Comparison of ENCODE assay signal across 18 mouse cellular contexts in genomic region chr11:112874239-112874638, GRCm38 (mm10).
DNase-seq lines count a peak whose midpoint lies in the region; ATAC-seq and TF ChIP-seq lines count a peak whose summit lies in the region.
"Had no signal": no experiment of that assay in that cellular context is flagged by ENCODE, and none has a peak within 500 bp of the region (broad histone marks: within the 10 kb centered on the region; RNA-seq: fewer than 3 reads in every experiment).

No protein-coding gene starts in this region.

- H3K27me3 ChIP-seq in forebrain, embryonic 11.5 days (ENCODE audit: control insufficient read depth, insufficient read depth, low read length) = no peaks in the 10 kb centered on the region
- H3K27me3 ChIP-seq in forebrain, embryonic 14.5 days (replicated peaks; ENCODE audit: control insufficient read depth, insufficient read depth, low read length) = no peaks in the 10 kb centered on the region
- no peaks in the 10 kb centered on the region for H3K27me3 ChIP-seq in kidney, embryonic 16.5 days (ENCODE audit: insufficient read depth, low read length)
- peaks cover 12% of the 10 kb centered on the region for H3K27me3 ChIP-seq in limb, embryonic 10.5 days (ENCODE audit: low read depth, poor library complexity, severe bottlenecking)
- H3K27me3 ChIP-seq: forebrain, embryonic 15.5 days; hindbrain, embryonic 12.5 days; limb, embryonic 15.5 days had no signal

- no peak for ATAC-seq in forebrain, embryonic 11.5 days (replicated peaks; ENCODE audit: low FRiP score)
- ATAC-seq in forebrain, embryonic 14.5 days = no peak
- ATAC-seq in kidney, embryonic 16.5 days (ENCODE audit: low FRiP score, low TSS enrichment) = peak; percentile 79
- ATAC-seq: CD4-positive, CD25-positive, alpha-beta regulatory T cell, adult 4 months; forebrain, embryonic 15.5 days; midbrain, embryonic 16.5 days had no signal

- no peak overlapping the region for H3K27ac ChIP-seq in forebrain, embryonic 11.5 days (ENCODE audit: low read depth, low read length)
- no peak overlapping the region for H3K27ac ChIP-seq in forebrain, embryonic 14.5 days (ENCODE audit: low read depth, low read length)
- H3K27ac ChIP-seq in kidney, embryonic 16.5 days (ENCODE audit: low read length) = peak overlapping the region; percentile 60
- H3K27ac ChIP-seq in limb, embryonic 10.5 days = 0 out of 2 replicates have a peak overlapping the region, but pooled peaks have one; percentile 4
- H3K27ac ChIP-seq: forebrain, embryonic 15.5 days; heart, embryonic 15.5 days; hindbrain, embryonic 12.5 days; limb, embryonic 15.5 days; stomach, postnatal 0 days had no signal

- 93% methylated on average over 11 of the region's 11 CpGs for WGBS in forebrain, embryonic 11.5 days
- 94% methylated on average over 11 of the region's 11 CpGs for WGBS in forebrain, embryonic 14.5 days
- WGBS in lung, adult 2 months = 46% methylated on average over 11 of the region's 11 CpGs
- WGBS in kidney, embryonic 16.5 days = 47% methylated on average over 11 of the region's 11 CpGs
- 91% methylated on average over 11 of the region's 11 CpGs for WGBS in limb, embryonic 10.5 days

- peaks cover 23% of the 10 kb centered on the region for H3K4me1 ChIP-seq in forebrain, embryonic 11.5 days (replicated peaks; ENCODE audit: control insufficient read depth, insufficient read depth, low read length)
- H3K4me1 ChIP-seq in forebrain, embryonic 14.5 days (ENCODE audit: control insufficient read depth, insufficient read depth, low read length) = peaks cover 41% of the 10 kb centered on the region
- no peaks in the 10 kb centered on the region; the same call in 1 of the 2 replicates for H3K4me1 ChIP-seq in lung, adult 2 months (ENCODE audit: control insufficient read depth, insufficient read depth, low read length)
- H3K4me1 ChIP-seq in kidney, embryonic 16.5 days (ENCODE audit: insufficient read depth, low read length) = peaks cover 40% of the 10 kb centered on the region
- H3K4me1 ChIP-seq in limb, embryonic 10.5 days = peaks cover 41% of the 10 kb centered on the region

- no peak overlapping the region for H3K4me2 ChIP-seq in forebrain, embryonic 11.5 days (ENCODE audit: low read depth, low read length, severe bottlenecking)
- H3K4me2 ChIP-seq in forebrain, embryonic 14.5 days (ENCODE audit: low read length) = no peak overlapping the region
- peak overlapping the region; percentile 26; the same call in 1 of the 2 replicates for H3K4me2 ChIP-seq in kidney, embryonic 16.5 days (replicated peaks; ENCODE audit: low read depth, low read length)
- H3K4me2 ChIP-seq: forebrain, embryonic 15.5 days; heart, embryonic 15.5 days; hindbrain, embryonic 12.5 days; limb, embryonic 15.5 days had no signal

- no peak for TF ChIP-seq CTCF in lung, adult 2 months (IDR thresholded peaks at IDR 0.05; ENCODE audit: insufficient read depth, low read length)

- H3K36me3 ChIP-seq in forebrain, embryonic 11.5 days (ENCODE audit: control insufficient read depth, insufficient read depth, low read length) = no peaks in the 10 kb centered on the region
- no peaks in the 10 kb centered on the region for H3K36me3 ChIP-seq in forebrain, embryonic 14.5 days (ENCODE audit: control insufficient read depth, insufficient read depth, low read length)
- no peaks in the 10 kb centered on the region for H3K36me3 ChIP-seq in kidney, embryonic 16.5 days (ENCODE audit: insufficient read depth, low read length)
- no peaks in the 10 kb centered on the region for H3K36me3 ChIP-seq in limb, embryonic 10.5 days
- H3K36me3 ChIP-seq: forebrain, embryonic 15.5 days; G1E; heart, embryonic 15.5 days; hindbrain, embryonic 12.5 days; limb, embryonic 15.5 days had no signal

- DNase-seq in forebrain, embryonic 11.5 days (ENCODE audit: low spot score) = peak; percentile 26
- no peak for DNase-seq in forebrain, embryonic 14.5 days (ENCODE audit: low spot score)
- peak; percentile 5 for DNase-seq in lung, postnatal 10 days
- no peak for DNase-seq in lung, adult 2 months
- no peak for DNase-seq in limb, embryonic 10.5 days (ENCODE audit: low spot score)
- DNase-seq in cerebellum, postnatal 10 days = no peak
- DNase-seq in cerebellum, postnatal 14 days = no peak
- DNase-seq: cerebellum, postnatal 25 days; right cerebral cortex, postnatal 25 days had no signal

- no peaks in the 10 kb centered on the region for H3K9me3 ChIP-seq in forebrain, embryonic 11.5 days (ENCODE audit: control insufficient read depth, low read length)
- no peaks in the 10 kb centered on the region for H3K9me3 ChIP-seq in forebrain, embryonic 14.5 days (replicated peaks; ENCODE audit: control insufficient read depth, low read length)
- H3K9me3 ChIP-seq in kidney, embryonic 16.5 days (ENCODE audit: low read length) = no peaks in the 10 kb centered on the region
- no peaks in the 10 kb centered on the region for H3K9me3 ChIP-seq in limb, embryonic 10.5 days (replicated peaks)
- H3K9me3 ChIP-seq: forebrain, embryonic 15.5 days; heart, embryonic 15.5 days; hindbrain, embryonic 12.5 days; limb, embryonic 15.5 days had no signal

- no peak overlapping the region for H3K4me3 ChIP-seq in forebrain, embryonic 11.5 days (ENCODE audit: low read depth, low read length)
- H3K4me3 ChIP-seq in forebrain, embryonic 14.5 days (ENCODE audit: low read depth, low read length) = no peak overlapping the region
- no peak overlapping the region for H3K4me3 ChIP-seq in lung, adult 2 months (replicated peaks; ENCODE audit: extremely low read depth, low read depth, low read length)
- no peak overlapping the region for H3K4me3 ChIP-seq in kidney, embryonic 16.5 days (ENCODE audit: low read length)
- no peak overlapping the region for H3K4me3 ChIP-seq in limb, embryonic 10.5 days
- H3K4me3 ChIP-seq: forebrain, embryonic 15.5 days; heart, embryonic 15.5 days; hindbrain, embryonic 12.5 days; limb, embryonic 15.5 days had no signal

- H3K9ac ChIP-seq in forebrain, embryonic 11.5 days (ENCODE audit: low read length) = no peak overlapping the region
- H3K9ac ChIP-seq in forebrain, embryonic 14.5 days (ENCODE audit: low read length) = no peak overlapping the region
- no peak overlapping the region for H3K9ac ChIP-seq in kidney, embryonic 16.5 days (replicated peaks; ENCODE audit: low read length)
- H3K9ac ChIP-seq: forebrain, embryonic 15.5 days; heart, embryonic 15.5 days; hindbrain, embryonic 12.5 days; limb, embryonic 15.5 days had no signal

- TF ChIP-seq POLR2A in lung, adult 2 months (IDR thresholded peaks at IDR 0.05; ENCODE audit: borderline replicate concordance, extremely low read depth, low read depth, low read length) = no peak

Comparison
In these comparisons a context has a peak if more than half of its experiments do, and no peak if none do; other contexts are left out.
1. DNase-seq: peak in forebrain, embryonic 11.5 days (single experiment) and lung, postnatal 10 days (single experiment); none in forebrain, embryonic 14.5 days (single experiment), lung, adult 2 months (single experiment), limb, embryonic 10.5 days (single experiment), cerebellum, postnatal 10 days (0 of 2) and cerebellum, postnatal 14 days (0 of 2).
2. H3K27ac ChIP-seq: peak in kidney, embryonic 16.5 days (single experiment) and limb, embryonic 10.5 days (single experiment); none in forebrain, embryonic 11.5 days (single experiment) and forebrain, embryonic 14.5 days (single experiment).